Mouse (Mus musculus) stomach, embryonic 14.5 days (tissue): Measurements from ENCODE around the gene Tubgcp6. TPM values are rescaled to one million over a fixed set of nuclear protein-coding genes. Genes with fewer than 3 reads are reported as not detected.

ENCODE experiments used
- ATAC-seq: fragments of 200-750 bp; cut with Nextera tagmentation; 2 replicates; pipeline ENCODE4 v1.8.0; 2017; ENCODE audit warnings: low read depth, moderate TSS enrichment; ENCODE audit not compliant: insufficient number of reproducible peaks, insufficient read depth, low FRiP score
- H3K27ac ChIP-seq: fragments of 300-500 bp; sonication (generic); 2 replicates; pipeline ENCODE4 v1.5.1; 2014; ENCODE audit warnings: mild to moderate bottlenecking, low read length, moderate library complexity, mixed read lengths
- H3K27me3 ChIP-seq: fragments of 300-500 bp; sonication (generic); 2 replicates; pipeline ENCODE4 v1.6.1; 2014; ENCODE audit warnings: low read length, control low read depth, mixed read lengths; ENCODE audit not compliant: control insufficient read depth, insufficient read depth
- H3K36me3 ChIP-seq: fragments of 300-500 bp; sonication (generic); 2 replicates; pipeline ENCODE4 v1.6.1; 2014; ENCODE audit warnings: mild to moderate bottlenecking, control low read depth, low read length, moderate library complexity, mixed read lengths; ENCODE audit not compliant: control insufficient read depth, insufficient read depth
- H3K4me1 ChIP-seq: fragments of 300-500 bp; sonication (generic); 2 replicates; pipeline ENCODE4 v1.6.1; 2014; ENCODE audit warnings: low read length, control low read depth, mixed read lengths; ENCODE audit not compliant: control insufficient read depth, insufficient read depth
- H3K4me2 ChIP-seq: fragments of 300-500 bp; sonication (generic); replicated peaks from 2 replicates; pipeline ENCODE4 v1.6.1; 2014; ENCODE audit warnings: low read depth, low read length, control low read depth
- H3K4me3 ChIP-seq: fragments of 300-500 bp; sonication (generic); 2 replicates; pipeline ENCODE4 v1.5.1; 2014; ENCODE audit warnings: low read depth, low read length, control low read depth
- H3K9ac ChIP-seq: fragments of 300-500 bp; sonication (generic); replicated peaks from 2 replicates; pipeline ENCODE4 v1.6.1; 2014; ENCODE audit warnings: low read depth, mild to moderate bottlenecking, control low read depth, low read length, moderate library complexity, mixed read lengths
- H3K9me3 ChIP-seq: fragments of 300-500 bp; sonication (generic); 2 replicates; pipeline ENCODE4 v1.6.1; 2016; ENCODE audit warnings: low read depth, low read length, control low read depth; ENCODE audit not compliant: control insufficient read depth
- WGBS: fragments of 180-500 bp; shearing (Covaris S2); extraction: QIAGEN DNeasy Blood & Tissue Kit; methylation state at CpG from one replicate; pipeline ENCODE4 v1.1.7; 2014; 5-methylcytosine and 5-hydroxymethylcytosine counted together
- polyA plus RNA-seq: library from polyadenylated mRNA; unstranded; fragments of >200 nt; fragmentation: Nextera tagmentation; extraction: Ambion mirVana; gene quantifications from 2 replicates; pipeline ENCODE4 v1.2.1, GENCODE M21; 2014

The Tubgcp6 gene
- polyA plus RNA-seq, 1 experiment from 2014 or later, result 17.2 TPM

- no peaks in the 10 kb centered on the region; the same call in 1 of the 2 replicates for H3K36me3 ChIP-seq
- peak; percentile 96 for ATAC-seq
- H3K4me3 ChIP-seq, result peak overlapping the region; percentile 83
- H3K27ac ChIP-seq, result peak overlapping the region; percentile 76
- H3K4me2 ChIP-seq, result peak overlapping the region; percentile 79
- under 1% methylated on average over 57 of the region's 59 CpGs for WGBS
- H3K9ac ChIP-seq, result peak overlapping the region; percentile 89
- H3K4me1 ChIP-seq, result peaks cover 29% of the 10 kb centered on the region
- H3K9me3 ChIP-seq, result no peaks in the 10 kb centered on the region
- H3K27me3 ChIP-seq, result no peaks in the 10 kb centered on the region
Measured at GRCm38 (mm10) chr15:89075478-89076147, 47.3 kb downstream of the Tubgcp6 start.

- H3K36me3 ChIP-seq, result no peaks in the 10 kb centered on the region
- H3K27ac ChIP-seq, result peak within 1 kb of the TSS; percentile 76
- peak within 1 kb of the TSS; percentile 83 for H3K4me3 ChIP-seq
- H3K4me2 ChIP-seq, result peak within 1 kb of the TSS; percentile 79
- 22% methylated on average over 11 of the region's 11 CpGs for WGBS
- H3K27me3 ChIP-seq, result no peaks in the 10 kb centered on the region
- peak within 1 kb of the TSS; percentile 89 for H3K9ac ChIP-seq
- H3K4me1 ChIP-seq, result peaks cover 29% of the 10 kb centered on the region
- peak; percentile 4; the same call in 1 of the 2 replicates for ATAC-seq
- no peaks in the 10 kb centered on the region for H3K9me3 ChIP-seq
Measured at GRCm38 (mm10) chr15:89074613-89075477, 48.1 kb downstream of the Tubgcp6 start, which contains the start of gene Trabd. TSS of gene Trabd (plus strand) at chr15:89075124.

- no peaks in the 10 kb centered on the region for H3K27me3 ChIP-seq
- 68% methylated on average over 10 of the region's 10 CpGs for WGBS
- no peaks in the 10 kb centered on the region for H3K36me3 ChIP-seq
- H3K4me3 ChIP-seq, result no peak overlapping the region
- H3K9me3 ChIP-seq, result no peaks in the 10 kb centered on the region
- H3K27ac ChIP-seq, result no peak overlapping the region
- peaks cover 29% of the 10 kb centered on the region for H3K4me1 ChIP-seq
- H3K9ac ChIP-seq, result no peak overlapping the region
- ATAC-seq, result no peak
- no peak overlapping the region for H3K4me2 ChIP-seq
Measured at GRCm38 (mm10) chr15:89073993-89074603, 48.8 kb downstream of the Tubgcp6 start.

- Histone ChIP-seq H3K36me3 (no peaks in the 10 kb centered on the region), H3K4me2 (no peak overlapping the region), H3K4me3 (no peak overlapping the region), H3K4me1 (peaks cover 6% of the 10 kb centered on the region; the same call in 1 of the 2 replicates), H3K27ac (no peak overlapping the region), H3K9ac (no peak overlapping the region), H3K9me3 (no peaks in the 10 kb centered on the region), H3K27me3 (peaks cover 13% of the 10 kb centered on the region)
- ATAC-seq, result 0 out of 2 replicates have a peak, but pooled peaks have one; percentile 7
- whole genome bisulfite sequencing, result 66% methylated on average over 24 of the region's 24 CpGs
Measured at GRCm38 (mm10) chr15:89070606-89071005, 52.3 kb downstream of the Tubgcp6 start.

- 73% methylated on average over 19 of the region's 19 CpGs for WGBS
- peaks cover 13% of the 10 kb centered on the region for H3K27me3 ChIP-seq
- no peaks in the 10 kb centered on the region for H3K4me1 ChIP-seq
Measured at GRCm38 (mm10) chr15:89069336-89069840, 53.5 kb downstream of the Tubgcp6 start.

GRCm38 (mm10) chr15:89068226-89068625 is 54.7 kb downstream of the Tubgcp6 start:
- H3K4me3 ChIP-seq, result peak overlapping the region; percentile 5; the same call in 1 of the 2 replicates
- no peaks in the 10 kb centered on the region for H3K9me3 ChIP-seq
- H3K4me2 ChIP-seq, result peak overlapping the region; percentile 32; the same call in 1 of the 2 replicates
- H3K36me3 ChIP-seq, result no peaks in the 10 kb centered on the region
- no peak overlapping the region for H3K27ac ChIP-seq
- WGBS, result 29% methylated on average over 26 of the region's 26 CpGs
- H3K27me3 ChIP-seq, result peaks cover 13% of the 10 kb centered on the region
- H3K4me1 ChIP-seq, result no peaks in the 10 kb centered on the region
- no peak for ATAC-seq
- no peak overlapping the region for H3K9ac ChIP-seq

More at GRCm38 (mm10) chr15:89069336-89069840, 53.5 kb downstream of the Tubgcp6 start:
- Histone ChIP-seq H3K36me3 (no peaks in the 10 kb centered on the region), H3K9ac (no peak overlapping the region), H3K9me3 (no peaks in the 10 kb centered on the region), H3K27ac (no peak overlapping the region), H3K4me3 (no peak overlapping the region), H3K4me2 (no peak overlapping the region)
- no peak for ATAC-seq

- Histone ChIP-seq H3K27me3 (peaks cover 13% of the 10 kb centered on the region), H3K9ac (no peak overlapping the region), H3K27ac (no peak overlapping the region), H3K4me1 (no peaks in the 10 kb centered on the region), H3K9me3 (no peaks in the 10 kb centered on the region), H3K4me3 (peak overlapping the region; percentile 5), H3K4me2 (peak overlapping the region; percentile 32), H3K36me3 (no peaks in the 10 kb centered on the region)
- no peak for ATAC-seq
- 22% methylated on average over 35 of the region's 35 CpGs for WGBS
Measured at GRCm38 (mm10) chr15:89067609-89068008, 55.3 kb downstream of the Tubgcp6 start.

- H3K4me3 ChIP-seq, result no peak overlapping the region
- no peak overlapping the region for H3K27ac ChIP-seq
- H3K4me2 ChIP-seq, result no peak overlapping the region
- H3K36me3 ChIP-seq, result no peaks in the 10 kb centered on the region
- H3K27me3 ChIP-seq, result peaks cover 21% of the 10 kb centered on the region
- H3K9ac ChIP-seq, result no peak overlapping the region
- 91% methylated on average over 5 of the region's 5 CpGs for WGBS
- H3K4me1 ChIP-seq, result peaks cover 5% of the 10 kb centered on the region; the same call in 1 of the 2 replicates
- ATAC-seq, result no peak
- H3K9me3 ChIP-seq, result no peaks in the 10 kb centered on the region
Measured at GRCm38 (mm10) chr15:89064891-89065290, 58.0 kb downstream of the Tubgcp6 start.
